Mouse (Mus musculus) limb, embryonic 10.5 days (tissue): ENCODE data around the gene Rnpepl1. TPM values are rescaled to one million over a fixed set of nuclear protein-coding genes. Genes with fewer than 3 reads are reported as not detected.

Experiments used
- DNase-seq: peaks from one replicate; pipeline ENCODE4 v3.0.0-alpha.2; 2017; ENCODE audit warnings: low spot score
- H3K27ac ChIP-seq: fragments of 300-500 bp; sonication (generic); 2 replicates; pipeline ENCODE4 v1.5.1; 2016; ENCODE audit warnings: mild to moderate bottlenecking
- H3K27me3 ChIP-seq: fragments of 300-500 bp; sonication (generic); 2 replicates; pipeline ENCODE4 v1.6.1; 2016; ENCODE audit warnings: low read depth, mild to moderate bottlenecking; ENCODE audit not compliant: poor library complexity, severe bottlenecking
- H3K36me3 ChIP-seq: fragments of 300-500 bp; sonication (generic); 2 replicates; pipeline ENCODE4 v1.6.1; 2016; ENCODE audit warnings: mild to moderate bottlenecking, moderate library complexity
- H3K4me1 ChIP-seq: fragments of 300-500 bp; sonication (generic); 2 replicates; pipeline ENCODE4 v1.6.1; 2016
- H3K4me3 ChIP-seq: fragments of 300-500 bp; sonication (generic); 2 replicates; pipeline ENCODE4 v1.5.1; 2016; ENCODE audit warnings: mild to moderate bottlenecking, moderate library complexity
- H3K9me3 ChIP-seq: fragments of 300-500 bp; sonication (generic); replicated peaks from 2 replicates; pipeline ENCODE4 v1.6.1; 2016; ENCODE audit warnings: mild to moderate bottlenecking
- WGBS: fragments of 180-500 bp; shearing (Covaris S2); methylation state at CpG from one replicate; pipeline ENCODE4 v1.1.7; 2016; 5-methylcytosine and 5-hydroxymethylcytosine counted together
- polyA plus RNA-seq: library from polyadenylated mRNA; unstranded; fragments of >200 nt; fragmentation: Nextera tagmentation; extraction: Ambion mirVana; gene quantifications from 2 replicates; pipeline ENCODE4 v1.2.1, GENCODE M21; 2016

The Rnpepl1 gene
- polyA plus RNA-seq, 1 experiment from 2014 or later, result 31.8 TPM

DNA sequence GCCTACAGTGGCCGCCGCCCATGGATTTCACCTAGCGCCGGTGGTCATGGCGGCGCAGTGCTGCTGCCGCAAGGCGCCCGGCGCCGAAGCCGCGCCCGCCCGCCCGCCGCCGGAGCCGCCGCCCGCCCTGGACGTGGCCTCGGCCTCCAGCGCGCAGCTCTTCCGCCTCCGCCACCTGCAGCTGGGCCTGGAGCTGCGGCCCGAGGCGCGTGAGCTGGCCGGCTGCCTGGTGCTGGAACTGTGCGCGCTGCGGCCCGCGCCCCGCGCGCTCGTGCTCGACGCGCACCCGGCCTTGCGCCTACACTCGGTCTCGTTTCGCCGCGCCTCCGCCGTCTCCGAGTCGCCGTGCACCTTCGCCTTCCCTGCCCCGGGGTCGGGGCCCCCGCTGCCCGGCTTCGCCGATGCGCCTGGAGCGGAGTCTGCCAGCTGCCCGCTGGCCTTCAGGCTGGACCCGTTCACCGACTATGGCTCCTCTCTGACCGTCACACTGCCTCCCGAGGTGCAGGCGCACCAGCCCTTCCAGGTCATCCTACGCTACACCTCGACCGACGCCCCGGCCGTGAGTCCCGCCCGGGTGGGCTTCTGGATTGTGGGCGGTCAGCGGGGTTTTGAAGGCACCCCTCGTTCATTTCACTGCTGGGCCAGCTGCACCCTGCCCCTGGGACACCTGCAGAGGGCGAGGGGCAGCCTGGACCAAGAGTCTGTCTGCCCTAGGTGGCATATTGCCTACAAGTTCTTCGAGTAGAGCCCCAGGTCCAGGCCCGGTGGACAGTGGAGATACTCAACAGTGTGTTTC, 540 bp downstream of the Rnpepl1 start:
- peaks cover 52% of the 10 kb centered on the region for H3K4me1 ChIP-seq
- DNase-seq, result peak; percentile 75
- 2% methylated on average over 85 of the region's 85 CpGs for WGBS

DNA sequence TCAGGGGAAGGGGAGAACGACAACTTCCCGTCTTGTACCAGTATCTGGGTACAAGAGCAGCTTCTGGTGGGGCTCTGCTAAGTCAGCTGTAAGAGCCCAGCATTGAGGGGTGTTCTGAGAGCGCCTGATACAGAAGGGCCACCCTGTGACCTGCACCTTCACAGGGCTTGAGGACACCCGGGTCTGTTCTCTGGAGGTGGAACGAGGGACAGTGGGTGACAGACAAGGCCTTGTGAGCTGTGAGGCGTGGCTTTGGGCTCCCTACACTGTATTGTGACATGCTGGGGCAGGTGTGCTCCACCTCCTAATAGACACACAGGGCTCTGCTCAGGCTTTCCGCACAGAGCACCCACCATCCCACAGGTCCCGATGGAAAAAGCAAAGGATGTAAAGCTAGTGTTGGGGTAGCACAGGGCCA, 1.1 kb downstream of the Rnpepl1 start:
- Histone ChIP-seq H3K9me3 (no peaks in the 10 kb centered on the region), H3K36me3 (peaks cover 30% of the 10 kb centered on the region), H3K4me3 (peak overlapping the region; percentile 87), H3K4me1 (peaks cover 47% of the 10 kb centered on the region), H3K27me3 (peaks cover 20% of the 10 kb centered on the region), H3K27ac (peak overlapping the region; percentile 93; the same call in 1 of the 2 replicates)
- DNase-seq, result no peak
- WGBS, result 58% methylated on average over 8 of the region's 8 CpGs

More for the DNA sequence above, 540 bp downstream of the Rnpepl1 start:
- Histone ChIP-seq H3K4me3 (peak overlapping the region; percentile 87), H3K27ac (peak overlapping the region; percentile 93), H3K36me3 (peaks cover 24% of the 10 kb centered on the region), H3K27me3 (peaks cover 20% of the 10 kb centered on the region), H3K9me3 (no peaks in the 10 kb centered on the region)

DNA sequence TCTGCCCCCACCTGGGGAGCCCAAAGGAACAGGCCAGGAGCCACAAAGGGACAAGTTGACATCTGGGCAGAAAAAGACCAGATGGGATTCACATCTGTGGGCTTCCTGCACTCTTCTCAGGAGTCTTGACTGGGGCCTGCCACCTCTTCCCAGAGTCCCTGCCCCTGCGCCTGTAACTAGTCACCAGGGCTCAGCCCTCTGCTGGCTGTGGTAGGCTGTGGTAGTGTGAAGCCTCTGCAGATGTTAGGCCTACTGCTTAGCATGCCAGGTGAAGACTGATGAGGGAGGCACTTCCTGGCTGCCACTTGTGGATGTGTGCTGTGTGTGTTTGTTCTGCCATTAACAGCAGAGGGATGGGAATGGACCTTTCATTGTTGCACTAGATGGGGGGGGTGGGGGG, 1.7 kb downstream of the Rnpepl1 start:
- DNase-seq, result no peak
- H3K4me1 ChIP-seq, result peaks cover 41% of the 10 kb centered on the region
- peaks cover 20% of the 10 kb centered on the region for H3K27me3 ChIP-seq
- H3K27ac ChIP-seq, result no peak overlapping the region
- H3K36me3 ChIP-seq, result peaks cover 36% of the 10 kb centered on the region
- peak overlapping the region; percentile 87 for H3K4me3 ChIP-seq
- H3K9me3 ChIP-seq, result no peaks in the 10 kb centered on the region
- WGBS, result 39% methylated on average over 1 of the region's 1 CpGs

DNA sequence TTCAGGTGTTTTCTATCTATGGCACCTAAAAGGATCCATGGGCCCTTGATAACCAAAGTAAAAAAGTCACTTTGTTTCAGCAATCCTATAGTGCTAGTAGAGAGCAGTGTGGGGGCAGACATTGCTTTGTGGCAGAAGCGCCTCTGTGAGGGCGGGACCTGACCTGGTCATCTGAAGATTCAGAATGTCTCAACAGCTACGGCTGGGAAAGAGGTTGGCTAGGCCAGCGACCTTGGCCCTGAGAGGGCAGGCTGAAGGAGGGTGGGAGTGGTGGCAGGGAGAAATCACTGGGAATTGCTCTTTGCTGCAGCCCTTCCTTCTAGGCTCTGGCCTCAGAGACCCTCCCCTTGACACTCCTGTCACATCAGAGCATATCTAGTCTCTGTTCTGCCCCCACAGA, 3.7 kb downstream of the Rnpepl1 start:
- DNase-seq, result no peak
- Histone ChIP-seq H3K36me3 (peaks cover 55% of the 10 kb centered on the region), H3K9me3 (no peaks in the 10 kb centered on the region), H3K27me3 (peaks cover 7% of the 10 kb centered on the region), H3K4me3 (no peak overlapping the region), H3K27ac (no peak overlapping the region), H3K4me1 (peaks cover 31% of the 10 kb centered on the region)
- WGBS, result 81% methylated on average over 4 of the region's 4 CpGs

DNA sequence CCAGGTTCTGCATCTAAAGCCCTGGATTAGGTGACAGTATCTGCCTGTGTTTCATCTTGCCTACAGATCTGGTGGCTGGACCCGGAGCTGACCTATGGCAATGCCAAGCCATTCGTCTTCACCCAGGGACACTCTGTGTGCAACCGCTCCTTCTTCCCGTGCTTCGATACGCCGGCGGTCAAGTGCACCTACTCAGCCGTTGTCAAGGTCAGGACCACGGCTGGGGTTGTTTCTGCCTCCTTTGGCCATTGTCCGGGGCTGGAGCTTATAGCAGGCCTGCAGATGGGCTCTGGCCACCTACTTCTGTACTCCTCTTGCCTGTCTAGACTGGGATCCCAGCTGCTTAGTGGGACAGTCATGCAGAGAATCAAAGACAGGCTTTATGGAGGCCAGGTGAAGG, 4.4 kb downstream of the Rnpepl1 start:
- WGBS, result 95% methylated on average over 11 of the region's 11 CpGs
- H3K27me3 ChIP-seq, result no peaks in the 10 kb centered on the region
- no peaks in the 10 kb centered on the region for H3K9me3 ChIP-seq
- no peak for DNase-seq
- peaks cover 63% of the 10 kb centered on the region for H3K36me3 ChIP-seq
- no peak overlapping the region for H3K27ac ChIP-seq
- H3K4me1 ChIP-seq, result peaks cover 25% of the 10 kb centered on the region
- H3K4me3 ChIP-seq, result no peak overlapping the region

DNA sequence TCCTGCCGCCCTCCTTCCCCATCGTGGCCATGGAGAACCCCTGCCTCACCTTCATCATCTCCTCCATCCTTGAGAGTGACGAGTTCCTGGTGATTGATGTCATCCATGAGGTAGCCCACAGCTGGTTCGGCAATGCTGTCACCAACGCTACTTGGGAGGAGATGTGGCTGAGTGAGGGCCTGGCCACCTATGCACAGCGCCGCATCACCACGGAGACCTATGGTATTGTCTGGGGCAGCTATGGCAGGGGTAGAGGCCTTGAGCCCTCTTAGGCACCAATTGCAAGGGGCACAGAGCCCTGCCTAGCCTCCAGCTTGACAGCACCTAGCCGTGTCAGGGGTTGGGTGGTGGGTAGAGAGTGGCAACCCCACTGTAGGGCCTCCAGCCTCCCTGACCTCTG, 6.1 kb downstream of the Rnpepl1 start:
- H3K36me3 ChIP-seq, result peaks cover 69% of the 10 kb centered on the region
- no peaks in the 10 kb centered on the region for H3K9me3 ChIP-seq
- no peak overlapping the region for H3K4me3 ChIP-seq
- 93% methylated on average over 9 of the region's 9 CpGs for WGBS
- H3K4me1 ChIP-seq, result peaks cover 11% of the 10 kb centered on the region
- no peak overlapping the region for H3K27ac ChIP-seq
- DNase-seq, result no peak
- H3K27me3 ChIP-seq, result no peaks in the 10 kb centered on the region

DNA sequence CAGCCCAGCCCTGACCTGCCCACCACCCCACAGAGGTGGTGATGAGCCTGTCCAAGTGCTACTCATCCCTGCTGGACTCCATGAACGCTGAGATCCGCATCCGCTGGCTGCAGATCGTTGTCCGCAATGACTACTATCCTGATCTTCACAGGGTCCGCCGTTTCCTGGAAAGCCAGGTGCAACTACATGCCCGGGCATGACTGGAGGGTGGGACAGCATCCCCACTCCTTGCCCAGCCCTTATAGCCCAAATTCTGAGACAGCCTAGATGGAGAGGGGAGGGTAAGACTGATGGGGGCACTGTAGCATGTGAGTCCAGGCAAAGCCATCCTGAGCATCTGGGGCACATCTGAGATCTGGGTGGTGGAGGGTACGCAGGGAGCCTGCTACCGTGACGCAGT, 8.6 kb downstream of the Rnpepl1 start:
- no peak overlapping the region for H3K27ac ChIP-seq
- no peak overlapping the region for H3K4me3 ChIP-seq
- WGBS, result 98% methylated on average over 11 of the region's 11 CpGs
- DNase-seq, result no peak
- no peaks in the 10 kb centered on the region for H3K9me3 ChIP-seq
- no peaks in the 10 kb centered on the region for H3K27me3 ChIP-seq
- H3K36me3 ChIP-seq, result peaks cover 65% of the 10 kb centered on the region
- no peaks in the 10 kb centered on the region for H3K4me1 ChIP-seq

DNA sequence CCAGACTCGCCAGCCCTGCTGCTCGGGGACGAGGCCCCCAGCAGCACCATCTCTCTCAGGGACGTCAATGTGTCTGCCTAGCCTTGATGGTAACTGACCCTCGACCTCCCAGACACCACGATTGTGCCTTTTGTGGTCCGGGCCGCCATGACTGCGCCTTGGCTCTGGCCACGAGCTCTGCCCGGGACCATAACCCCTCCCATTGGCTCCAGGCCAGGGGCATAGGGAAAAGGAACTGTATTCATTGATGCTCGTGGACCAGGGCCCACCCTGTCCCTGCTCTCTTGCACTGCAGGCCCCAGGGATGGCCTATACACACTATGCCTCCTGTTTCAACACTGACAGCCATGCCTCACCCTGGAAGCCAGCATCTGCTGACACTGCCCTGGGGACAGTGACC, 9.2 kb downstream of the Rnpepl1 start:
- Histone ChIP-seq H3K27me3 (no peaks in the 10 kb centered on the region), H3K9me3 (no peaks in the 10 kb centered on the region), H3K36me3 (peaks cover 58% of the 10 kb centered on the region), H3K27ac (no peak overlapping the region), H3K4me1 (no peaks in the 10 kb centered on the region), H3K4me3 (no peak overlapping the region)
- 90% methylated on average over 12 of the region's 12 CpGs for WGBS
- no peak for DNase-seq

DNA sequence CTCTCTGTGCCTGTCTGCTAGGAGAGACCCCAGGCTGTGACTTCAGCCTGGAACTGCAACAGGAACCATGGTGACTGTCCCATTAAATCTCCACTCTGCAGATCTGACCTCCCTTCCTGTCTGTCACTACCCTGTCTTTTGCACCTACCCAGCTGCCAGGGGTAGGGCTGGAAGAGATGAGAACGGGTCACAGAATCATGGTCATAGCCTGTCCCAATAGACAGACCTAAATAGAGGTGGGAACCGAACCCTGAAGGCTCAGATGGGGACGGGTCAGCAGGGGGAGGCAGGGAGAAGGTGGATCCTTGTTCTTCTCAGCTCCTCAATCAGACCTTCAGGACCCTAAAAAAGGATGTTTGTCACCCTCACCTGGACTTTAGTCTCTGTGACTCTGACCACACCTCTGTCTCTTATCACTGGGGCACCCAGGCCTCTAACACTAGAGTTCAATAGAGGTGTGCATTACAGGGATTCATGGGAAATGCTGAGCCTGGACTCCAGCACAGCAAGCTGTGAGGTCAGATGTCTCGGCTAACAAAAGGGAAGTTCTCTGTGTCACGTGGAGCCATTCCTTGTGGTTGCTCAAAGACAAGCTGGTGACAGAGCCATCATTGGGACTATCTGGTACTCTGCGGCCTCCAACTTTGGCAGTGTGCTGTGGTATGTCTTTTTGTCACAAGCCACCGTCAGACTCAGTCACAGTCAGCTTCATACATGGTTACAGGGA, 10.1 kb downstream of the Rnpepl1 start:
- H3K4me1 ChIP-seq, result no peaks in the 10 kb centered on the region
- DNase-seq, result no peak
- H3K36me3 ChIP-seq, result peaks cover 50% of the 10 kb centered on the region
- no peaks in the 10 kb centered on the region for H3K9me3 ChIP-seq
- WGBS, result 86% methylated on average over 7 of the region's 7 CpGs
- H3K4me3 ChIP-seq, result no peak overlapping the region
- H3K27ac ChIP-seq, result no peak overlapping the region
- no peaks in the 10 kb centered on the region for H3K27me3 ChIP-seq

DNA sequence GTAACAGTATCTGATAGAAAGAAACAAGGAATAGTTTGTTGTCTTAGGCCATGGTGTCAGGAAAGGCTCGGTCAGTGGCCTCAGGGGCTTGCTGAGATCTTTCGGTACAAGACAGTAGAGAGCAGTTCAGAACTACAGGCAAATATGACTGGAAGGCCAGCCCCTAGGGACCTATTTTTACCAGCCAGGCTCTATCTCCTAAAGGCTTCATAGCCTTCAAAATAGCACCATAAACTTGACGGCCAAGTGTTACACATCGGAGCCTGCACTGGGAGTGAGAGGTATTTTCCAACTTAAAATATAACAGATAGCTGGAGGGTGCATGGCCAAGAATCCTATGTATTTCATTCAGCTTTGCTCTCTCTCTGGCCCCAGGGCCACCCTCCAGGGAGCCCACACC, 10.9 kb downstream of the Rnpepl1 start:
- Histone ChIP-seq H3K27me3 (no peaks in the 10 kb centered on the region), H3K9me3 (no peaks in the 10 kb centered on the region), H3K4me3 (no peak overlapping the region), H3K36me3 (peaks cover 41% of the 10 kb centered on the region), H3K27ac (no peak overlapping the region), H3K4me1 (no peaks in the 10 kb centered on the region)
- no peak for DNase-seq
- 91% methylated on average over 4 of the region's 4 CpGs for WGBS

DNA sequence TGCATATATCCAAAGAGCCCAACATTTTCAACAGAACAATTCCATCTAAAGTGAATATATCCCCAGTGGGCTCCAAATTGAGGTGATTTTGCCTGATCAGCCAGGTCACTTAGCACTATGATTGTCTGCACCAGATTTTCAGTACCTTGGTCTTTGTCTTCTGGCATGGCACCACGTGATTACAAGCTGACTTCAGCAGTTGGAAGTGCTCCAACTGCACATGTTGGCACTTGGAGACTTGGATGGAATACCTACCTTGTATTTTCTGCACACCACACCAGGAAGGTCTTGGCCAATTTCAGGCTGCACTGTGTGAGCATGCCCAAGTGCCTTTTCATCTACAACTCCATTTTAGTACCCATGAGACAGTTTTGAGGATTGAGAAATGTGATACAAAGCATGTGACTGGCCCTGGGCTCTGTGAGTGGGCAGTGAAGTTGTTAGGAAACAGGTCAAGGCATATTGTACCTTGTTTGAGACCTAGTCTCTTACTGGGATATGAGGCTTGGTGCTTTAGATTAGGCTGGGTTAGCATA, 19.7 kb downstream of the Rnpepl1 start:
- no peak overlapping the region for H3K4me3 ChIP-seq
- DNase-seq, result no peak
- 26% methylated on average over 1 of the region's 1 CpGs for WGBS

DNA sequence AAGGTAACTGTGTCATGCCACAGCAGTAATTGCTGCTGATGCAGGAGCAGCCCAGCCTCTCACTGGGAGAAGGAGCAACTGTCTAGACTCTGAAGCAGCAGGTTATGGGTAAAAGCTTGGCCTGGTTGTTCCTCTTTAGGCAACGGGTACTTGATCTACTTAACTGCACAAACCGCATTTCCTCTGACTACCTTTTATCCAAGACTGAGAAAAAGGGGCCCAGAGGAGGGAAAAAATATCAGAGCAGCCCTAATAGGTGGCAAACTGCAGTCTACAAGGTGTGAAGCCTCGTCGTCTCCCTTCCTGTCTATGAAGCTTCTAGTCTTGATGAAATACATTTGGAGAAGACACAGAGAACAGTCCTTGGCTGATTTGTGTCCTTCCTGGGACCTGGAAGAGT, 23.0 kb downstream of the Rnpepl1 start:
- H3K4me3 ChIP-seq, result peak overlapping the region; percentile 87
- peak overlapping the region; percentile 93 for H3K27ac ChIP-seq
- WGBS, result 79% methylated on average over 4 of the region's 4 CpGs
- DNase-seq, result no peak
- H3K9me3 ChIP-seq, result 0 out of 2 replicates have a peak, but pooled peaks cover 2% of the 10 kb centered on the region
- peaks cover 22% of the 10 kb centered on the region for H3K4me1 ChIP-seq
- H3K36me3 ChIP-seq, result peaks cover 16% of the 10 kb centered on the region
- H3K27me3 ChIP-seq, result peaks cover 7% of the 10 kb centered on the region; the same call in 1 of the 2 replicates

More for the DNA sequence above, 19.7 kb downstream of the Rnpepl1 start:
- Histone ChIP-seq H3K27me3 (peaks cover 7% of the 10 kb centered on the region; the same call in 1 of the 2 replicates), H3K36me3 (no peaks in the 10 kb centered on the region), H3K4me1 (peaks cover 8% of the 10 kb centered on the region), H3K9me3 (0 out of 2 replicates have a peak, but pooled peaks cover 2% of the 10 kb centered on the region), H3K27ac (no peak overlapping the region)
